Mouse (Mus musculus): ENCODE data around the gene Prrt3. TPM values are rescaled to one million over a fixed set of nuclear protein-coding genes. Genes with fewer than 3 reads are reported as not detected.
A peak's percentile ranks its signal among the peaks of the same experiment; 100 is the strongest.

The Prrt3 gene
- polyA plus RNA-seq, 1 experiment from 2014 or later: 0.33 TPM

DNA sequence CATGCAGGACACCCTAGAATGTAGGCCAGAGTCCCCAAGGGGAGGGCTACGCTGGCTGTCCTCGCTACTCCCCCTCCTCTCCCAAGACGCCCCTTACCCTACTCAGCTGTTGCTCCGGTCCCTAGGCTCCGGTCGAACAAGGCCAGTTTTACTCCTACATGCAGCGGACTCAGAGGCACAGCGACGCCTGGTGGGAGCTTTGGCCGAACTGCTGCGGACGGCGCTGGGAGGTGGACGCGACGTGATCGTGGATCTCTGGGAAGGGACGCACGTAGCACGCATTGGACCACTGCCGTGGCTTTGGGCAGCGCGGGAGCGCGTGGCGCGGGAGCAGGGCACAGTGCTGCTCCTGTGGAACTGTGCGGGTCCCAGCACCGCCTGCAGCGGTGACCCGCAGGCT, 32.3 kb downstream of the Prrt3 start:
- H3K27me3 ChIP-seq (ENCODE audit: control insufficient read depth, insufficient read depth, low read length): peaks cover 17% of the 10 kb centered on the region

DNA sequence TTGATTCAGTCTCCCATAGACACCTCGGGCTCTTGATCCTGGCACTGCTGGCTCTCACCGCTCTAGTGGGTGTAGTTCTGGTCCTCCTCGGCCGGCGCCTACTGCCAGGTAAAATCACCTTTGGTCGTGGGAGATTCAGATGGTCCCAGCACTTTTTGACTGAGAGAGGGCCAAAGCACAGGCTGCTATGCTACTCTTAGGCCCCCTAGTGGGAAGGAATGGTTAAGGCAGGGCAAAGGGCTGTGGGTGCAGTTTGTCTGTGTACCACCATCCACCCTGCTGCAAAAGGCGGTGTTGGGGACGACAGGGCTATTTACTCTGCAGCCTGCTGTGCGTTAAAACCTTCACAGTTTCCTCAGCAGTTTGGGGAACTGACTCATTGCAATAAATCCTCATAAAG, 32.7 kb downstream of the Prrt3 start:
- ATAC-seq (ENCODE audit: insufficient number of reproducible peaks, low FRiP score, low TSS enrichment, low read depth): no peak; the same call in 1 of the 2 replicates

More for the DNA sequence above, 32.3 kb downstream of the Prrt3 start:
- H3K9ac ChIP-seq (ENCODE audit: low read length): peak overlapping the region; percentile 55; the same call in 1 of the 2 replicates
- 1% methylated on average over 31 of the region's 31 CpGs for WGBS
- H3K36me3 ChIP-seq (ENCODE audit: control insufficient read depth, insufficient read depth, low read length): no peaks in the 10 kb centered on the region
- ATAC-seq (ENCODE audit: insufficient number of reproducible peaks, low FRiP score, low TSS enrichment, low read depth) (peak; percentile 45; the same call in 1 of the 2 replicates), DNase-seq (ENCODE audit: low spot score) (peak; percentile 89)
- no peaks in the 10 kb centered on the region for H3K9me3 ChIP-seq (ENCODE audit: control insufficient read depth, low read length)
- H3K4me1 ChIP-seq (ENCODE audit: control insufficient read depth, insufficient read depth, low read length): peaks cover 9% of the 10 kb centered on the region; the same call in 1 of the 2 replicates
- no peak overlapping the region for H3K27ac ChIP-seq (replicated peaks; ENCODE audit: low read depth, low read length)
- H3K4me3 ChIP-seq (ENCODE audit: low read depth, low read length): peak overlapping the region; percentile 28
- H3K4me2 ChIP-seq (ENCODE audit: low read depth, severe bottlenecking): peak overlapping the region; percentile 55

DNA sequence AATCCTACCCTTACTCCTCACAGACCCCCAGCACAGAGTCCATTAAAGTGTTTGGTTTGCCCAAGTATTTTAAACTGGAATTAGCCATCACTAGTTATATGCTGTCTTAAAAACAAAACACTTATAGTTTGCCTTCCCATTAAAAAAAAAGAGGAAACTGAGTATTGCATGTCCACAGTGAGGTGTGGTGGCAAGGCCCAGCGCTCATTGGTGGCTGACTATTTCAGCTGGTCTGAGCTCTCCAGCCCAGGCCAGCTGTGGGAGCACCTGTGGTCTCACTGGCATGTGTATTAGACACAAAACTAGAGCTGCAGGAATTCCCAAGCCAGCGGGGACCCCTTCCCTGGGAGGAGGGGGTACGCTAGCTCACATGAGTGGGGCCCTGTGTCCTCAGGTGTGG, 33.2 kb downstream of the Prrt3 start:
- H3K4me2 ChIP-seq (ENCODE audit: low read depth, severe bottlenecking): no peak overlapping the region; the same call in 1 of the 2 replicates
- H3K4me1 ChIP-seq (ENCODE audit: control insufficient read depth, insufficient read depth, low read length): peaks cover 9% of the 10 kb centered on the region; the same call in 1 of the 2 replicates
- DNase-seq (ENCODE audit: low spot score) (no peak), ATAC-seq (ENCODE audit: insufficient number of reproducible peaks, low FRiP score, low TSS enrichment, low read depth) (no peak)
- H3K4me3 ChIP-seq (ENCODE audit: low read depth, low read length): no peak overlapping the region
- H3K9me3 ChIP-seq (ENCODE audit: control insufficient read depth, low read length): no peaks in the 10 kb centered on the region
- no peak overlapping the region for H3K9ac ChIP-seq (ENCODE audit: low read length)
- H3K27ac ChIP-seq (replicated peaks; ENCODE audit: low read depth, low read length): no peak overlapping the region
- no peaks in the 10 kb centered on the region for H3K36me3 ChIP-seq (ENCODE audit: control insufficient read depth, insufficient read depth, low read length)
- peaks cover 17% of the 10 kb centered on the region for H3K27me3 ChIP-seq (ENCODE audit: control insufficient read depth, insufficient read depth, low read length)
- WGBS: 60% methylated on average over 3 of the region's 3 CpGs

More for the DNA sequence above, 32.7 kb downstream of the Prrt3 start:
- WGBS: 4% methylated on average over 9 of the region's 9 CpGs
- peaks cover 9% of the 10 kb centered on the region; the same call in 1 of the 2 replicates for H3K4me1 ChIP-seq (ENCODE audit: control insufficient read depth, insufficient read depth, low read length)
- H3K27ac ChIP-seq (replicated peaks; ENCODE audit: low read depth, low read length): no peak overlapping the region
- H3K4me2 ChIP-seq (ENCODE audit: low read depth, severe bottlenecking): peak overlapping the region; percentile 55
- H3K27me3 ChIP-seq (ENCODE audit: control insufficient read depth, insufficient read depth, low read length): peaks cover 17% of the 10 kb centered on the region
- no peaks in the 10 kb centered on the region for H3K9me3 ChIP-seq (ENCODE audit: control insufficient read depth, low read length)
- peak overlapping the region; percentile 28 for H3K4me3 ChIP-seq (ENCODE audit: low read depth, low read length)
- no peaks in the 10 kb centered on the region for H3K36me3 ChIP-seq (ENCODE audit: control insufficient read depth, insufficient read depth, low read length)
- DNase-seq (ENCODE audit: low spot score): peak; percentile 79
- H3K9ac ChIP-seq (ENCODE audit: low read length): peak overlapping the region; percentile 9; the same call in 1 of the 2 replicates

DNA sequence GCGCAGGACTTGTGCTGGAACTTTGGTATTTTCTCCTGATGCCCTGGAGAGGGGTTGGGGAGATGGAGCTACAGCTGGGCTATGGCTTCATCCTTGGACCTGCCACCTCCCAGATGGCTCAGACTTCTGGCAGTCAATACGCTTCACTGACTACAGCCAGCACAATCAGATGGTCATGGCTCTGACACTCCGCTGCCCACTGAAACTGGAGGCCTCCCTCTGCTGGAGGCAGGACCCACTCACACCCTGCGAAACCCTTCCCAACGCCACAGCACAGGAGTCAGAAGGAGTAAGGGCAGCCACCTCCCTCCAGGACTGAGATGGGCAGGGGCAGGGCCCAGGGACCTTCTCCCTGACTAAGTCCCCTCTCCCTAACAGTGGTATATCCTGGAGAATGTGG, 36.1 kb downstream of the Prrt3 start:
- ATAC-seq (ENCODE audit: insufficient number of reproducible peaks, low FRiP score, low TSS enrichment, low read depth) (0 out of 2 replicates have a peak, but pooled peaks have one; percentile 4), DNase-seq (ENCODE audit: low spot score) (no peak)
- H3K4me2 ChIP-seq (ENCODE audit: low read depth, severe bottlenecking): no peak overlapping the region

DNA sequence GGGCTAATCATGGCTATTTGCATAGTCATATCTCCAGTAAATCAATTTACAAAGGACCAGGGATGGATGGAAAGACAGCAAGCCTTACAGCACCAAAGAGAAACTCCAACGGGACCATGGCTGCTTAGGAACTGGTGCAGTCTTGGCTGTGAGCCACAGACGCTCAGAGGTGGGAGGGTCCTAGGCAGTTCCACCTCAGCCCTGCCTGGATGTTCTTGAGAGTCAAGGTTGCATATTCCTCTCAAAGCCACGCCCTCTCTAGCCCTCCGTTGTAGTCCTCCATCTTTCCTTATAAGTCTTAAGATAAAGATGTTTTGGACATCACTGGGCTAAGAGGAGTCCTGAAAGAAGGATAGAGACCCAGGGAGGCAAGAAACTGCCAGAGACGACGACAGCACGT, 37.7 kb downstream of the Prrt3 start:
- WGBS: 72% methylated on average over 7 of the region's 7 CpGs
- no peak for ATAC-seq (ENCODE audit: insufficient number of reproducible peaks, low FRiP score, low TSS enrichment, low read depth)

More for the DNA sequence above, 36.1 kb downstream of the Prrt3 start:
- no peak overlapping the region for H3K4me3 ChIP-seq (ENCODE audit: low read depth, low read length)
- no peaks in the 10 kb centered on the region for H3K36me3 ChIP-seq (ENCODE audit: control insufficient read depth, insufficient read depth, low read length)
- H3K4me1 ChIP-seq (ENCODE audit: control insufficient read depth, insufficient read depth, low read length): 0 out of 2 replicates have a peak, but pooled peaks cover 4% of the 10 kb centered on the region
- WGBS: 63% methylated on average over 5 of the region's 5 CpGs
- H3K9me3 ChIP-seq (ENCODE audit: control insufficient read depth, low read length): no peaks in the 10 kb centered on the region
- peaks cover 15% of the 10 kb centered on the region for H3K27me3 ChIP-seq (ENCODE audit: control insufficient read depth, insufficient read depth, low read length)
- H3K9ac ChIP-seq (ENCODE audit: low read length): no peak overlapping the region
- H3K27ac ChIP-seq (replicated peaks; ENCODE audit: low read depth, low read length): no peak overlapping the region

DNA sequence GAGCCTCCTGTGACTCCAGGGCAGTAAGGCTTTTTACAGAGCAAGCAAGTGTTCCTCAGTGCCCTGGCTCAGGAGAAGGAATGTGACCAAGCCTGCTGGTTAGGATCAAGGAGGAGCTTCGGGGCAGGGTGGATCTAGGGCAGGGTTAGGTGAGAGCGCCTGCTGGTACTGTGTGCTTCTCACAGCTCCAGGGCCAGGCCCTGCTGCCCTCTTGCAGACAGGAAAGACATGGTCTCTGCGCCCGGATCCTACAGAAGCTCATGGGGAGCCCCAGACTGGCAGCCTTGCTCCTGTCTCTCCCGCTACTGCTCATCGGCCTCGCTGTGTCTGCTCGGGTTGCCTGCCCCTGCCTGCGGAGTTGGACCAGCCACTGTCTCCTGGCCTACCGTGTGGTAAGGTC, 43.1 kb downstream of the Prrt3 start:
- Histone ChIP-seq H3K36me3 (ENCODE audit: control insufficient read depth, insufficient read depth, low read length) (no peaks in the 10 kb centered on the region), H3K9me3 (ENCODE audit: control insufficient read depth, low read length) (no peaks in the 10 kb centered on the region), H3K9ac (ENCODE audit: low read length) (no peak overlapping the region), H3K27ac (replicated peaks; ENCODE audit: low read depth, low read length) (no peak overlapping the region), H3K4me3 (ENCODE audit: low read depth, low read length) (no peak overlapping the region), H3K27me3 (ENCODE audit: control insufficient read depth, insufficient read depth, low read length) (no peaks in the 10 kb centered on the region), H3K4me2 (ENCODE audit: low read depth, severe bottlenecking) (no peak overlapping the region), H3K4me1 (ENCODE audit: control insufficient read depth, insufficient read depth, low read length) (no peaks in the 10 kb centered on the region)
- no peak for ATAC-seq (ENCODE audit: insufficient number of reproducible peaks, low FRiP score, low TSS enrichment, low read depth)
- 53% methylated on average over 10 of the region's 10 CpGs for WGBS
- DNase-seq (ENCODE audit: low spot score): no peak

More for the DNA sequence above, 37.7 kb downstream of the Prrt3 start:
- 0 out of 2 replicates have a peak, but pooled peaks cover 3% of the 10 kb centered on the region for H3K27me3 ChIP-seq (ENCODE audit: control insufficient read depth, insufficient read depth, low read length)
- H3K27ac ChIP-seq (replicated peaks; ENCODE audit: low read depth, low read length): no peak overlapping the region
- no peak overlapping the region for H3K4me2 ChIP-seq (ENCODE audit: low read depth, severe bottlenecking)
- no peaks in the 10 kb centered on the region for H3K36me3 ChIP-seq (ENCODE audit: control insufficient read depth, insufficient read depth, low read length)
- DNase-seq (ENCODE audit: low spot score): no peak
- no peaks in the 10 kb centered on the region for H3K4me1 ChIP-seq (ENCODE audit: control insufficient read depth, insufficient read depth, low read length)
- no peak overlapping the region for H3K4me3 ChIP-seq (ENCODE audit: low read depth, low read length)
- no peak overlapping the region for H3K9ac ChIP-seq (ENCODE audit: low read length)
- no peaks in the 10 kb centered on the region for H3K9me3 ChIP-seq (ENCODE audit: control insufficient read depth, low read length)

DNA sequence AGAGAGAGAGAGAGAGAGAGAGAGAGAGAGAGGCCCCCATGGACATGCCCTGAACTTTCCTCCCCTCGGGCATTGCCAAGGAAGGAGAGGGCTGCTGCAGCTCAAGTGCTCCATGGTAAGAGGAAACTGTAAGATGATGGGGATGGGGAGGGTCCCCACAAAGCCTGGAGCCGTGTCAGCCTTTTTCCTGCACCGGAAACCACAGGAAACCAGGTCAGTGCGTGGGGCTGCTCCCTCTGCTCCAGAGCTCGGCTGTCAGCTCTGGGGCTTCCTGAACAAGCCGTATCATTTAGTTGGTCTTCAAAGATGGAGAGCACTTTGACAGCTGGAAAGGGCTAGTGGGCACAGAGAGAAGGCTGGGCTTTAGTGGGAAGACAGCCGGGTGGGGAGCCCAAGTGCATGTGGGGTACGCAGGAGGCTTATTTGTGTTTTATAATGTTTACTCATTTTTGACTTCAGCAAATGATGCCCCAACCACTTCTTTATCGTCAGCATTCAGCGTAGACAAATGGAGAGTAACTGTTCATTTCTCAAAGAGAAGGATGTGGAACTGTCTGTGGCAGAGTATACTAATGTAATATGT, 43.7 kb downstream of the Prrt3 start, which contains the start of gene Il17re:
Il17re (plus strand) TSS at position 533 of the 583 bp plus-strand sequence.
- Histone ChIP-seq H3K27me3 (ENCODE audit: control insufficient read depth, insufficient read depth, low read length) (no peaks in the 10 kb centered on the region), H3K4me1 (ENCODE audit: control insufficient read depth, insufficient read depth, low read length) (no peaks in the 10 kb centered on the region), H3K4me2 (ENCODE audit: low read depth, severe bottlenecking) (no peak within 1 kb of the TSS), H3K9ac (ENCODE audit: low read length) (no peak within 1 kb of the TSS), H3K27ac (replicated peaks; ENCODE audit: low read depth, low read length) (no peak within 1 kb of the TSS), H3K9me3 (ENCODE audit: control insufficient read depth, low read length) (no peaks in the 10 kb centered on the region), H3K36me3 (ENCODE audit: control insufficient read depth, insufficient read depth, low read length) (no peaks in the 10 kb centered on the region), H3K4me3 (ENCODE audit: low read depth, low read length) (no peak within 1 kb of the TSS)
- ATAC-seq (ENCODE audit: insufficient number of reproducible peaks, low FRiP score, low TSS enrichment, low read depth) (no peak), DNase-seq (ENCODE audit: low spot score) (no peak)
- WGBS: 71% methylated on average over 10 of the region's 10 CpGs

DNA sequence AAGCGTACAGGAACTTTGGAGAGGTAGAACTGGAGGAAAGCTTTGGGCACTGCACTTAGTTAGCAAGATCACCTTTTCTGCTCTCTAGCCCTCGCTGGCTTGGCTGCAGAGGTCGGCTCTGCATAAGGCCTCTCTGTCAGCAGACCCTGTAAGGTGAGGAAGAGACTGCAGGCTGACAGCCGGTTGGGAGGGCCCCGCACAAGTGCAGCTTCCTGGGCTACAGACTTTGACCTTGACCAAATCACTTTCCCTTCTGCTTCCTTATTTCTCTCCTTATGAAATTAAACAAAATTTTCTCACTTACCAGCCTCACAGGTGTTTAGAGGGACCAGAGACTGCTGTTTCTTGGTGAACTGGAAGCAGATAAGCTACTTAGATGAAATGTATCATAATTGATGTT, 46.7 kb downstream of the Prrt3 start:
- 62% methylated on average over 5 of the region's 5 CpGs for WGBS
- DNase-seq (ENCODE audit: low spot score): no peak
- Histone ChIP-seq H3K4me1 (ENCODE audit: control insufficient read depth, insufficient read depth, low read length) (no peaks in the 10 kb centered on the region), H3K9me3 (ENCODE audit: control insufficient read depth, low read length) (no peaks in the 10 kb centered on the region), H3K27ac (replicated peaks; ENCODE audit: low read depth, low read length) (no peak overlapping the region), H3K4me3 (ENCODE audit: low read depth, low read length) (no peak overlapping the region), H3K9ac (ENCODE audit: low read length) (no peak overlapping the region), H3K4me2 (ENCODE audit: low read depth, severe bottlenecking) (no peak overlapping the region), H3K36me3 (ENCODE audit: control insufficient read depth, insufficient read depth, low read length) (no peaks in the 10 kb centered on the region), H3K27me3 (ENCODE audit: control insufficient read depth, insufficient read depth, low read length) (no peaks in the 10 kb centered on the region)
- ATAC-seq (ENCODE audit: insufficient number of reproducible peaks, low FRiP score, low TSS enrichment, low read depth): no peak

Data from limb, embryonic 11.5 days (tissue).